Mouse (Mus musculus) gastrocnemius, adult 8-10 months (tissue): Measurements from ENCODE around the gene Ctnnbip1. TPM values are rescaled to one million over a fixed set of nuclear protein-coding genes. Genes with fewer than 3 reads are reported as not detected.
A peak's percentile ranks its signal among the peaks of the same experiment; 100 is the strongest.
"Not testable (repeated sequence)": the region's sequence is repeated elsewhere in the genome, so short reads cannot be mapped to it uniquely, and the experiment has no call there.

Source experiments
- DNase-seq, 2 experiments: peaks; one replicate each; pipeline ENCODE4 v3.0.0; 2022; ENCODE audit warnings: low spot score in 2 of 2
- total RNA-seq, 4 experiments: library from RNA; stranded (reverse); gene quantifications; 2 replicates each; pipeline ENCODE4 v1.2.4; 2022

The Ctnnbip1 gene
- total RNA-seq, 4 experiments from 2014 or later: 16.3 to 22.2 (median 18.8) TPM

DNA sequence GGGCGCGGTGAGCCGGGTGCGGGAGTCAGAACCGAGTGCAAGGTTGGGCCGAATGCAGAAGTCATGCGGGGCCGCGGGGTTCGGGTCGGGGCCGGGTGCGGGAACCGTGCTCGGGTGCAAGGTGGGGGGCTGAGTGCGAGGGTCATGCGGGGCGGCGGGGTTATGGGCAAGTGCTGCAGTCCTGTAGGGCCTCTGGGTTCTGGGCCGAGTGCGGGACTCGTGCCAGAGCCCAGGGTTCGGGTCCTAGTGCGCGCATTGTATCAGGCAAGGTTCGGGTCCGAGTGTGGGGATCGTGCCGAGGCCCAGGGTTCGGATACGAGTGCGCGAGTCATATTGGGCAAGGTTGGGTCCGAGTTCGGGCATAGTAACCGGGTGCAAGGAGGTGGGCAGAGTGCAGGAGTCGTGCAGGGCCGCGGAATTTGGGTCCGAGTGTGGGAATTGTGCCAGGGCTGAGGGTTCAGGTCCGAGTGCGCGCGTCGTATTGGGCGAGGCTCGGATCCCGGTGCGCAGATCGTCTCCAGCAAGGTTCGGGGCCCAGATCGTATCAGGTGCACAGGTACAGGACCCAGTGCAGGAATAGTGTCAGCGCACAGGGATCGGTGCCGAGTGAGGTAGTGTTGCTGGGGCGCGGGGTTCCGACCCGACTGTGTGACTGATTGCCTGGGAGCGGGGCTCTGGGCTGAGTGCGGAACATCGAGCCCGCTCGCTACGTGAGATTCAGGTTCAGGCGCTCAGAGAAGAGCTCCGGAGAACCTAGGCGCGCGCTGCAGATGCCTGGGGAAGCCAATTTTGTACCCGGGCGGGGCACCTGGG, 69.0 kb downstream of the Ctnnbip1 start:
- DNase-seq: no peak

DNA sequence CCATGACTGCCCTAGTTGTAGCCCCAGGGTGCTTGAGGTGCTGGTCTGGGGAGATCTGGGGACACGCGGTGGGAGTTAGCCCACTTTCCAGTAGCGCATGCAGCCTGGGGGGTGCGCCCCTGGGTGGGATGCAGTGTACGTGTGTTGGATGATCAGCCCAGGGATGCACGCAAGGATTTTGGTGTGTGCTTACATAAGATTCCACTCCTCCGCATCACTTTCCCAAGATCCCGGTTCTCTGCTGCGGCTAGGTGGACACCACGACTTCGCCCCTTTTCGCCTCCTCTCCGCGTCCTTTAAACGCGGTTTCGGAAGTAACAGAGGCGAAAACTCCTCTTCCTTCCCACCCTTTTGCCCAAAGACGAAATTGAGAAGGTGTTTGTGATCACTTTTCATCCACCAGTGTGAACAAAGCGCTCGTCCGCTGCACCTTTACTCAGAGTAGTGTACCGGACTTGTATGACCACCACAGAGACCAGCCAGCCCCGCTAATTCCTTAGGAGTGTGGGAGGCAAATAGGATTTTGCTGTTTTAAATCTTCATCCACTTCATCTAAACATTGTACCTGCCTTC, 69.6 kb downstream of the Ctnnbip1 start:
- no peak for DNase-seq

GRCm38 (mm10) chr4:149590200-149590599, 72.2 kb downstream of the Ctnnbip1 start:
- DNase-seq: no peak

DNA sequence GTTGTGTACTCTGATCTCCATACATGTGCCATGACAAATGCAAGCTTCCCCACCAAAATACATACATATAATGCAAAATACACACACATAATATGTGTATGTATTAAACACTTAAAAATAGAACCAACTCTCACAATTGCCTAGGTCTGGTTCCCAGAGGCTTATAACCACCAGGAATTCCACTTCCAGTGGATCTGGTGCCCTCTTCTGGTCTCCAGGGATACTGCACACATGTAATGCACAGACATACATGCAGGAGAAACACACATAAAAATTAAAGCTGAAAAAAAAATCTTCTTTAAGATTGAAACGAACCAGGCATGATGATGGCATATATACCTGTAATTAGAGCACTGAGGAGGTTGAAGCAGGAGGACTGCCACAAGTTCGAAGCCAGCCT, 73.5 kb downstream of the Ctnnbip1 start:
- DNase-seq: no peak

- no peak for DNase-seq
Measured at GRCm38 (mm10) chr4:149594913-149595581, 77.0 kb downstream of the Ctnnbip1 start.

GRCm38 (mm10) chr4:149597641-149598208, 79.7 kb downstream of the Ctnnbip1 start:
- peak in 1 of 2 experiments; percentile 15 for DNase-seq

GRCm38 (mm10) chr4:149599549-149599948, 81.5 kb downstream of the Ctnnbip1 start:
- DNase-seq: no peak

DNA sequence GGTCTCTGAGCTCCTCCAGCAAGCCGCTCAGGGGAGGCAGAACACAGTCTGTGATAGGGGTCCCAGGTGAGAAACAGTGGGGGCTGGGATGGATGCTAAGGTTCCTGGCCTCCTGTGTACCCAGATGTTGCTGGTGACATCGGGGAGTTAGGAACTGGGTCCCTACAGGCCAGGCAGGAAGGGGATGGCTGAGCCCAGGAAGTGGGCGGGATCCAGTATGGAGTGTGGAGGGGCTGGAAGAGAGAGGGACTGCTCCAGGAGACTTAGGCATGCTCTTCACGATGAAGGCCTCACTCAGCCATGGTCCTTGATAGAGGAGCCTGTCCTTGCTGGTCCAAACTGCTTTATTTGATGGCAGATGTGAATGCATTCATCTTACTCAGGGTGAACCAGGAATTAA, 82.1 kb downstream of the Ctnnbip1 start:
- no peak for DNase-seq

GRCm38 (mm10) chr4:149601484-149601883, 83.4 kb downstream of the Ctnnbip1 start:
- no peak for DNase-seq

GRCm38 (mm10) chr4:149602236-149602635, 84.2 kb downstream of the Ctnnbip1 start:
- no peak for DNase-seq

- no peak for DNase-seq
Measured at GRCm38 (mm10) chr4:149603860-149604259, 85.8 kb downstream of the Ctnnbip1 start.

DNA sequence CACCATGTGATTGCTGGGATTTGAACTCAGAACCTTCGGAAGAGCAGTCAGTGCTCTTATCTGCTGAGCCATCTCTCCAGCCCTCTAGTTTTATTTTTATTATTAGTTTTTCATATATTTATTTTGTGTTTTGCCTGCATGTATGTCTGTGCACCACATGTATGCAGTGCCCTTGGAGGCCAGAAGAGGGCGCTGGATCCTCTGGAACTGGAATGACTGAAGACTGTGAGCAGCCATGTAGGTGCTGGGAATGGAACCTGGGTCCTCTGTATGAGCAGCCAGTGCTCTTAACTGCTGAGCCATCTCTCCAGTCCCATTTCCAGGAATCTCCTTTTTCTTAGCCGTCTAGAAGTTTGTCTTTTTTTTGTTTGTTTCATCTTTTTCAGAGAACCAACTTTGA, 86.5 kb downstream of the Ctnnbip1 start:
- no peak for DNase-seq

DNA sequence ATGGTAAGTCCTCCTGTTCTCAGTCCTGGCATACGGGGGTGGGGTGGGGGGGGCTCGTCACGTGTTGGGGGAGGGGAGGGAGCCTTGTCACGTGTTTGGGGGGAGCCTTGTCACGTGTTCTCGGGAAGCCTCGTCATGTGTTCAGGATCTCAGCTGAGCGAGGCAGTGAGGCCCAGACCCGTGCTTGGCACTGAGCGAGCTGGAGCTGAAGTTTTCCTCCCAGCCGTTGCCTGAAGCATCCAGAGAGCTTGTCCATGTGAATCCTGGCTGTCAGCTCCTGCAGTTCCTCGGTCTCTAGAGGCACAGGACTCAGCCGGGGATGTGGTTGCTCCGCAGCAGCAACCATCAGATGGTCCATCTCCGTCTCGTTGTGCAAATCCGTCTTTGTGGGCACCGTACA, 88.0 kb downstream of the Ctnnbip1 start:
- no peak for DNase-seq

DNA sequence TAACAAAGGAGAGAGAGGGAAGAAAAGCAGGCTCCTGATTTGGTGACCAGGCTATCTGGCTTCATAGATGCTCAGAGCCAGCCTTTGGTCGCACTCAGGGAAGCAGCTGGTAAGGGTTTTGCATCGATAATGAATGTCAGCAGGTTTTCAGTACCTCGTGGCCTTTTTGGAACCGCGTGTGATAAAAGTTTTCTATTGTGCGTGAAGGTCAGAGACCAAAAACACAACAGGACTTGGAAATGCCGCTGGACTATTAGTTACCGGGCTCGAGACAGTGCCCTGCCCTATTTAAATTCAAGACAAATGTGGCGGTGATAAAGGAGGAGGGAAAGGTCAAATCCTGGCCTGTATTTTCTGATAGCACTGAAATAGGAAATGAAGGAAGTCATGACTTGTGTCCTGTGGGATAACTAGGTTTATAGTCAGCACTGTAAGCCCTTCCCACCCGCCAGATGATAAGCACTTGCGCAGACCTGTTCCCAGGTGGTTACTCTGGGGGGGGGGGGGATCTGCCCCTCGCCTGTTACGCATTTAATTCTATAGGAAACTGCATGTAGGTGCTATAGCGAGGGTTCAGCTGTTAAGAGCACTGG, 88.8 kb downstream of the Ctnnbip1 start:
- no peak for DNase-seq

DNA sequence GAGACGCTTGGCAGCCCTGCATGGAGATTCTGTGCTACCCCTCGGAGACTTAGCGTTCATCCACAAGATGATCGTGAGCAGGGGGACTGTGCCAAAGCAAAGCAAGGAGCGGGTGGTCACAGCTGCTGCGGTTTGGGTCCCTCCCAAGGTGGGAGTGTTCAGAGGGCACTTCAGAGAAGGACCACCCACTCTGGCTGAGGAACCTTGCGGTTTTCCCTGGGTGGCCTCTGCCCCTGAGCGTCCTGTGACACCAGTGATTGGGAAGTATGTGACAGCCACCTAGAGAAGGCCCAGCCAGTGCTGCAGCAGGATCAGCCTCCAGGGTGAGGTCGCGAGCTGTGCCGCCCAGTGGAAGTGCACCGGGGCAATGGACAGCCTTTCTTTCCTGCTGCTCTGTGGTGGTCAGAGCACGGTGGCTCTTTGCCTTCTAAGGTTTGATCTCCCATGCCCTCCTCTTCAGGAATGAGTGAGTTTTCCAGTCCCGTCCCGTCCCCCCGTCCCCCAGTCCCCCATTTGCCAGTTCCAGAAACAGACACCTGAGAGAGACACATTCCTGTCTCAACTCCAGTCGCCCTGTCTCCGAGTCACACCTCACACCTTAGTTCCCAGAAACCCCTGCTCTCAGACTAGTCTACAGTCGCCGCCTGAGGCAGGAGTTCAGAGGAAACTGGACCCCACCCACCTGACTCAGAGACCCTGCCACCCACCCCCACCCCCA, 89.7 kb downstream of the Ctnnbip1 start:
- DNase-seq: no peak

DNA sequence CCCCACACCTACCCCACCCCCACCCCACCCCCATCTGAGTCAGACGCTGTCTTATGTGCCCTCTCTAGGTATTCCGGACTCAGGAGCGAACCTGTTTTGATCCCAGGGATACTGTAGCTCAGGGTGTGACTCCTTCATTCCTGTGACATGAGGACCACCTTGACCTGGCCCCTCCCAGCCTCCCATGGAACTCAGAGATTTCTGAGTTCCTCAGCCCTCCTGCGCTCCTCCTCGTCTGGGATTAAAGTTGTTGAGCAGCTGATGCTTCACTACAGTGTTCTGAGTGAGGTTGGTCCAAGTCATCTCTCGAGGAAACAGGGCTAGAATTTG, 90.2 kb downstream of the Ctnnbip1 start:
- DNase-seq: no peak

GRCm38 (mm10) chr4:149609256-149610025, 91.4 kb downstream of the Ctnnbip1 start:
- DNase-seq: no peak

DNA sequence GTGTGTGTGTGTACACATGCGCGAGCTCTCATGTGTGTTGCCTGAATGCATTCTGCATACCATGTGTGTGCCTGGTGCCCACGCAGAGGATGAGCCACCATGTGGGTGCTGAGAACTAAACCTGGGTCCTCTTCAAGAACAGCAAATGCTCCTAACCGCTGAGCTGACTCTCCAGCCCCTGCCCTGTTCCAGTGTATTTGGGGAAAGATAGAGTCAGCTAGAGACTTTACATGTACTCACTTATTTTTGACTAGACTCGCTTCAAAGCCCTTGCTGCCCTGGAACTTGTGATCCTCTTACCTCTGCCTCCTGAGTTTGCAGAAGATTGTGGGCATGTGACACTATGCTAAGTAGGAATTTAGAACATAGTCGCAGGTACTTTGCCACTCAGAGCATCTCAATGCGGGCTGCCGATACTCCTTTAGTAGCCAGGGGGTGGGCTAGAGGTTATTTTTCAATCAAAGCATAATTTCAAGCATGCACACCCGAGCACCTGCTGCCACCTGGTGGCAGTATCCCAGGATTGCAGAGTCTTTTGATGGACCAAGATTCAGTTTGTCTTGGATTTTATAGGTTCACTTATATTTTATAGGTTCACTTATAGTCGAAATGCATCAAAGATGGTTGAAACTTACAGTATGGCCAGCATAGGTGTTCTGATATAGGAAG, 93.5 kb downstream of the Ctnnbip1 start:
- no peak for DNase-seq

DNA sequence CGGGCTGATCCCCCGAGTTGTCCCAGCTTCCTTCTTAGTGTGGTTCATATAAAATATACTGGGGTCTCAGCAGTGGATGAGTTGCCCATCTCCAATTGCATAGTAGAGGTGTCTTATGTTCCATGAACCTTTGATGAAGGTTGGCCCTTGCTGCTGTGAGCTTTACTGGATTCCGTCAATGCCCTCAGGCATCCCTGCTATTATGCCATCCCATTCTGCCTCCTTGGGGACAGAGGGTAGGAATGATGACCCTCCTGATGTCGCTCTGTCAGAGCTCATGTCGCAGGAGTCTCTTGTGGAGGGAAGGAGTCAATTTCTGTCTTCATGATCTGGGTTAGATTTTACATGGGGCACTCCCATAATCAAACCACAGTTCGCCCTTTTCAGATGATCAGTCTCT, 95.5 kb downstream of the Ctnnbip1 start:
- DNase-seq: not testable (repeated sequence)

DNA sequence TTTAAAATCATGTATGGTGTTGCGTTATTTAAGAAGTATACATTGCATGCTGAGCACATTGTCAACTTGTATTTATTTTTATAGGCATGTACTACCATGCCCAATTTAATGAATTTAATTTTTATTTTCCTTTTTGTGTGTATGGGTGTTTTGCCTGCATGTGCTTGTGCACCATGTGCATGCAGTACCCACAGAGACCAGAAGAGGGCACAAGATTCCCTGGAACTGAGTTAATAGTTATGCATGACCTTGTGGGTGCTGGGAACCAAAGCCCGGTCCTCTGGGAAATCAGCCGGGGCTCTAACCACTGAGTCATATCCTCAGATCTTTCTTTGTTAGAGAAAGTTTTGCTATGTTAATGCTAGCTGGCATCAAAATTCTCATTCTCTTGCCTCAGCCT, 96.8 kb downstream of the Ctnnbip1 start:
- no peak for DNase-seq
